Mouse (Mus musculus) C2C12 (cell line): ENCODE results near the gene Ptprt.

Experiments used
- CEBPB ChIP-seq: IDR thresholded peaks from one replicate; pipeline ENCODE4 v1.6.1; 2011; ENCODE audit warnings: low read depth, mild to moderate bottlenecking, control low read depth, moderate library complexity
- CTCF ChIP-seq: IDR thresholded peaks from one replicate; pipeline ENCODE4 v1.5.1; 2011; ENCODE audit not compliant: control insufficient read depth, insufficient read depth, insufficient read length
- FOSL1 ChIP-seq: IDR thresholded peaks from one replicate; pipeline ENCODE4 v1.8.0; 2011; ENCODE audit warnings: mild to moderate bottlenecking, low read length; ENCODE audit not compliant: poor library complexity, insufficient read depth, severe bottlenecking
- MAX ChIP-seq: IDR thresholded peaks from one replicate; pipeline ENCODE4 v1.6.1; 2011; ENCODE audit warnings: mild to moderate bottlenecking, control low read depth
- MYOD1 ChIP-seq: IDR thresholded peaks from one replicate; pipeline ENCODE4 v1.6.1; 2011; ENCODE audit warnings: low read depth; ENCODE audit not compliant: control insufficient read depth, insufficient read length
- MYOG ChIP-seq: IDR thresholded peaks from one replicate; pipeline ENCODE4 v1.6.1; 2011; ENCODE audit not compliant: control insufficient read depth, insufficient read length; ENCODE audit errors: extremely low read depth
- USF1 ChIP-seq: IDR thresholded peaks from one replicate; pipeline ENCODE4 v1.6.1; 2011; ENCODE audit warnings: low read depth, mild to moderate bottlenecking, control low read depth, moderate library complexity

- TF ChIP-seq MAX (no peak), CTCF (no peak), USF1 (no peak), MYOG (no peak), FOSL1 (no peak), CEBPB (no peak), MYOD1 (no peak)
Observed at GRCm38 (mm10) chr2:162413073-162413812, 247.7 kb downstream of the Ptprt start.
